Mouse (Mus musculus): ENCODE results near the gene Sephs2. TPM values are rescaled to one million over a fixed set of nuclear protein-coding genes. Genes with fewer than 3 reads are reported as not detected.
A peak's percentile ranks its signal among the peaks of the same experiment; 100 is the strongest.

Sephs2 gene
- polyA plus RNA-seq, 1 experiment from 2014 or later = 84.0 TPM

- 1% methylated on average over 56 of the region's 56 CpGs for WGBS
- Histone ChIP-seq H3K4me1 (peaks cover 35% of the 10 kb centered on the region), H3K9me3 (peaks cover 8% of the 10 kb centered on the region; the same call in 1 of the 2 replicates), H3K27me3 (ENCODE audit: poor library complexity, severe bottlenecking) (no peaks in the 10 kb centered on the region), H3K36me3 (replicated peaks) (peaks cover 56% of the 10 kb centered on the region), H3K27ac (peak within 1 kb of the TSS; percentile 94), H3K4me3 (peak within 1 kb of the TSS; percentile 80)
- peak; percentile 92 for DNase-seq (ENCODE audit: extremely low spot score, low spot score)
Observed at GRCm38 (mm10) chr7:127243870-127244657, 29.8 kb downstream of the Sephs2 start, which contains the start of gene Zfp771. TSS of gene Zfp771 (plus strand) at chr7:127244274.

GRCm38 (mm10) chr7:127243361-127243867, 30.4 kb downstream of the Sephs2 start:
- H3K9me3 ChIP-seq = peaks cover 8% of the 10 kb centered on the region; the same call in 1 of the 2 replicates
- H3K27ac ChIP-seq = peak overlapping the region; percentile 94; the same call in 1 of the 2 replicates
- DNase-seq (ENCODE audit: extremely low spot score, low spot score) = no peak
- 48% methylated on average over 2 of the region's 2 CpGs for WGBS
- peaks cover 35% of the 10 kb centered on the region for H3K4me1 ChIP-seq
- H3K27me3 ChIP-seq (ENCODE audit: poor library complexity, severe bottlenecking) = no peaks in the 10 kb centered on the region
- peak overlapping the region; percentile 80 for H3K4me3 ChIP-seq
- H3K36me3 ChIP-seq (replicated peaks) = peaks cover 56% of the 10 kb centered on the region

DNA sequence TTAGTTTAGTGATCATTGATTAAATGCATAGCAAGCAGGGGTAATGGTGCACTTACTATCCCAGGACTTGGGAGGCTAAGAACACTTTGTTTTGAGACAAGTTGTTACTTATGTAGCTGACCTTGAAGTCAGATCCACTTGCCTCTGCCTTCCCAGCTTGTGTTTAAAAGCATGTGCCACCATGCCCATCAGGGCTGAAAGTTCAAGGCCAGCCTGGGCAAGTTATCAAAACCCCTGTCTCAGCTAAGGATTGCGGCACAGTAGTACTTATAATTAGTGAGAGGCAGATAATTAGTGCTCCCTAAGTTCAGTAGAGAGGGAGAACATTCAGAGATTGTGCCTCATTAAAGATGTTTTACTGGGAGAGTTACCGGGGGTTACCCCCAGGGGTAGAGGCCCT, 39.1 kb downstream of the Sephs2 start:
- Histone ChIP-seq H3K36me3 (replicated peaks) (peaks cover 75% of the 10 kb centered on the region), H3K9me3 (peaks cover 27% of the 10 kb centered on the region), H3K27me3 (ENCODE audit: poor library complexity, severe bottlenecking) (no peaks in the 10 kb centered on the region), H3K27ac (no peak overlapping the region), H3K4me3 (peak overlapping the region; percentile 73), H3K4me1 (peaks cover 38% of the 10 kb centered on the region)
- no peak for DNase-seq (ENCODE audit: extremely low spot score, low spot score)
- 97% methylated on average over 2 of the region's 2 CpGs for WGBS

DNA sequence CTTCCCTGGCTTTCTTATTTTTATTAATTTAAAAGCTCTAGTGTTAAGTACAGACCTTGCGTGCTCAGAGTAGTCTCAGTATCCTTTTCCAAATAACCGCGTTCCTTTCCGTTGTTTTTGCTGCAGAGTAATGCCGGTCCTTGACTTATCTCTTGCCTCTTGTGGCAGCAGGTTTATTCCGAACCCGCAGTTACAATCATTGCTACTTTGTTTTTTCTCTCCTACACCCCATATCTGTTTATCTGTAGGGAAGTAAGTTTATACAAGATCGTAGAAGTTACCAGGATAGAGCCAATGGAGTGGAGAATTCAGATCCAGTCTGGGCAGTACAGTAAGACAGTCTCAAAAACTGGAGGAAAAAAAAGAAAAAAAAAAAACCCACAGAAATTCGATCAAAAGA, 40.1 kb downstream of the Sephs2 start:
- Histone ChIP-seq H3K4me1 (peaks cover 39% of the 10 kb centered on the region), H3K36me3 (replicated peaks) (peaks cover 75% of the 10 kb centered on the region), H3K27me3 (ENCODE audit: poor library complexity, severe bottlenecking) (no peaks in the 10 kb centered on the region), H3K4me3 (peak overlapping the region; percentile 73), H3K27ac (peak overlapping the region; percentile 100), H3K9me3 (peaks cover 27% of the 10 kb centered on the region)
- DNase-seq (ENCODE audit: extremely low spot score, low spot score) = no peak
- WGBS = 8% methylated on average over 9 of the region's 9 CpGs

- WGBS = under 1% methylated on average over 27 of the region's 27 CpGs
- Histone ChIP-seq H3K4me1 (peaks cover 39% of the 10 kb centered on the region), H3K4me3 (peak overlapping the region; percentile 73), H3K36me3 (replicated peaks) (peaks cover 75% of the 10 kb centered on the region), H3K9me3 (peaks cover 27% of the 10 kb centered on the region), H3K27me3 (ENCODE audit: poor library complexity, severe bottlenecking) (no peaks in the 10 kb centered on the region), H3K27ac (peak overlapping the region; percentile 100)
- DNase-seq (ENCODE audit: extremely low spot score, low spot score) = no peak
Observed at GRCm38 (mm10) chr7:127233368-127233749, 40.5 kb downstream of the Sephs2 start.

DNA sequence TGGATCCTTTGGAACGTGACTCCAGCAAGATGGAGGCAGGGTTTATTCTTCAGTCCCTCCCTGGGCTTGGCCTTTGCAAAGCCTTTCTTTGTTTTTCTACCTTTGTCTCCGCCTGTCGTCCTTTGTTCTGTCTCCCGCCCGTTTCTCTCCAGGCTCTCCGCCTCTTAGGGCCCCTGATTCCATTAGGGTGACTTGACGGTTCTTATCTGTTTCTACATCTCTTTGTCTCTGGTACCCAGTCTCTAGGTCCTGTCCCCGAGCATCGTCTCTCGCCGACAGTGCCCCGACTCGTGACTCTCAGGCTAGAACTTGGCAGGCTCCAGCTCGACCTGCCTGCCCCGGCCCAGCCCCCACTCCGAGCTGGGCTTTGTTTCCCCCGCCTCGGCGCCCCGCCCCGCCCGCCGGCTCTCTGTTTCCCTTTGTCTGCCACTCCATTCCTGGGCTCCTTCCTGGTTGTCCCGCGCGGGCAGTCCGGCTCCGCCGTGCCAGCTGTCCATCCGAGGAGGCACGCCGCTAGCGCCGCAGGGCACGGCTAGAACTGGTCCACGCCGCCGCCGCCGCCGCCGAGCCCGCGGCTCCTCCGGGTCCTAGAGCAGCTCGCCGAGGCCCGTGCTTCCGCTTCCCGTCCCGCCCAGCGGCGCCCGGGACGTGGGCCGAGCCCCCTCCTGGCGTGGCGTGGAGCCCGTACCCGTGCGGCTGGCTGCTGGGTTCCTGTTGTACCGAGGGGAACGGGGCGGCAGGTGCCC, 41.1 kb downstream of the Sephs2 start, which contains the start of the genes Zfp553 and Sept1:
Gene Zfp553, plus strand, starts transcription at position 440 of the 746 bp plus-strand sequence.
Gene Sept1, minus strand, starts transcription at position 509 of the 746 bp plus-strand sequence.
- Histone ChIP-seq H3K9me3 (peaks cover 27% of the 10 kb centered on the region), H3K4me1 (peaks cover 39% of the 10 kb centered on the region), H3K4me3 (peak within 1 kb of the TSS; percentile 73), H3K36me3 (replicated peaks) (peaks cover 73% of the 10 kb centered on the region), H3K27ac (peak within 1 kb of the TSS; percentile 100), H3K27me3 (ENCODE audit: poor library complexity, severe bottlenecking) (no peaks in the 10 kb centered on the region)
- WGBS = under 1% methylated on average over 64 of the region's 64 CpGs
- peak; percentile 92 for DNase-seq (ENCODE audit: extremely low spot score, low spot score)

DNA sequence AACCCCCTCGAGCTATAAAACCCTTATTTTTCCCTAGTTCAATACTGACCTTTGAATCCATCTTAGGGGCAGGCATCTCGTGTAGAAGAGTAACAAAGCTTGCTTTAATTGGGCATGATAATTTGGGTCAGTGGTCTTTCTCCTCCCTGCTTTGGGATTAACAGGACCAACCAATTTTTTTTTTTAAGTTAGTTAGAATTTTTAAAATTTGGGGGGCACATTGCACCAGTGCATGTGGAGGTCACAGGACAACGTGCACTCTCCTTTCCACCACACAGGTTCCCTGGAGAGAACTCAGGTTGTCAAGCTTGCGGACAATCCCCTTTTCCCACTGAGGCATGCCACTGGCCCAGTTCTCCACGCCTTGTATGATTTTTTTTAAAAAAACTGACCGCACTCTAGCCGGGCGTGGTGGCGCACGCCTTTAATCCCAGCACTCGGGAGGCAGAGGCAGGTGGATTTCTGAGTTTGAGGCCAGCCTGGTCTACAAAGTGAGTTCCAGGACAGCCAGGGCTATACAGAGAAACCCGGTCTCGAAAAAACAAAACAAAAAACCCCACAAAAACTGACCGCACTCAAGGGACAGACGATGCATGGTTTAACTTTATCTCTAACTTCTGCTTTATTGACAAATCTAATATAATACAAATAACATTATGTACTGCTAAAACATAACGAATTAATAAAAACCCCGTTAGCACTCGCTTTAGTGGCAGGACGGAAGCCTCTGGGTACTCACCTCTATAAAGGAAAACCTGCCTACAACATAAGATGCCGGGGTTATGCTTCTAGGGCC, 41.8 kb downstream of the Sephs2 start:
- H3K27me3 ChIP-seq (ENCODE audit: poor library complexity, severe bottlenecking) = no peaks in the 10 kb centered on the region
- H3K4me3 ChIP-seq = peak overlapping the region; percentile 73
- peaks cover 73% of the 10 kb centered on the region for H3K36me3 ChIP-seq (replicated peaks)
- WGBS = 16% methylated on average over 20 of the region's 20 CpGs
- peaks cover 39% of the 10 kb centered on the region for H3K4me1 ChIP-seq
- no peak for DNase-seq (ENCODE audit: extremely low spot score, low spot score)
- H3K9me3 ChIP-seq = peaks cover 21% of the 10 kb centered on the region
- H3K27ac ChIP-seq = peak overlapping the region; percentile 100

GRCm38 (mm10) chr7:127231376-127231775, 42.5 kb downstream of the Sephs2 start:
- Histone ChIP-seq H3K9me3 (peaks cover 14% of the 10 kb centered on the region), H3K4me3 (peak overlapping the region; percentile 73), H3K27ac (peak overlapping the region; percentile 100), H3K27me3 (ENCODE audit: poor library complexity, severe bottlenecking) (no peaks in the 10 kb centered on the region), H3K36me3 (replicated peaks) (peaks cover 71% of the 10 kb centered on the region), H3K4me1 (peaks cover 39% of the 10 kb centered on the region)
- WGBS = 83% methylated on average over 3 of the region's 3 CpGs
- DNase-seq (ENCODE audit: extremely low spot score, low spot score) = no peak

- Histone ChIP-seq H3K9me3 (no peaks in the 10 kb centered on the region), H3K36me3 (replicated peaks) (peaks cover 69% of the 10 kb centered on the region), H3K4me3 (no peak overlapping the region), H3K27me3 (ENCODE audit: poor library complexity, severe bottlenecking) (no peaks in the 10 kb centered on the region), H3K4me1 (peaks cover 30% of the 10 kb centered on the region), H3K27ac (no peak overlapping the region)
- WGBS = 69% methylated on average over 4 of the region's 4 CpGs
- peak; percentile 62 for DNase-seq (ENCODE audit: extremely low spot score, low spot score)
Observed at GRCm38 (mm10) chr7:127228615-127229303, 45.1 kb downstream of the Sephs2 start.

- Histone ChIP-seq H3K27ac (peak overlapping the region; percentile 51; the same call in 1 of the 2 replicates), H3K9me3 (no peaks in the 10 kb centered on the region), H3K27me3 (ENCODE audit: poor library complexity, severe bottlenecking) (no peaks in the 10 kb centered on the region), H3K4me3 (no peak overlapping the region), H3K4me1 (peaks cover 7% of the 10 kb centered on the region), H3K36me3 (replicated peaks) (peaks cover 77% of the 10 kb centered on the region)
- 91% methylated on average over 11 of the region's 11 CpGs for WGBS
- no peak for DNase-seq (ENCODE audit: extremely low spot score, low spot score)
Observed at GRCm38 (mm10) chr7:127225147-127225995, 48.5 kb downstream of the Sephs2 start.

DNA sequence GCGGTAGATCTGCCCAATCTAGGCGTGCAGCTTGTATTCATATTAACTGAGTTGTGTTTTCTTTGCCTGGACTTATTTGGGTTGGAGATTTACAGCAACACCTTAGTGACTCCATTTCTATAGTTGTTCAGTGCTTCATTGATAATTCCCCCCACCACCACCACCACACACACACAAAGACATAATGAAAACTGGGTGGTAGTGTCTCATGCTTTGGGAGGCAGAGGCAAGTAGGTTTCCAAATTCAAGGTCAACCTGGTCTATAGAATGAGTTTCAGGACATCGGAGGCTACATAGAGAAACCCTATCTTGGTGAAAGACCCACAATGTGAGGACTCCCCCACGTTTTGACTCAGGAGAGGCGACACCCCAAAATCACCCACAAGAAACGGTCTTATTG, 49.2 kb downstream of the Sephs2 start:
- H3K36me3 ChIP-seq (replicated peaks) = peaks cover 70% of the 10 kb centered on the region
- 91% methylated on average over 6 of the region's 6 CpGs for WGBS
- H3K9me3 ChIP-seq = no peaks in the 10 kb centered on the region

More for the DNA sequence above, 49.2 kb downstream of the Sephs2 start:
- Histone ChIP-seq H3K4me1 (no peaks in the 10 kb centered on the region), H3K27ac (no peak overlapping the region), H3K27me3 (ENCODE audit: poor library complexity, severe bottlenecking) (no peaks in the 10 kb centered on the region), H3K4me3 (no peak overlapping the region)
- no peak for DNase-seq (ENCODE audit: extremely low spot score, low spot score)
